20 mouse cellular contexts compared by ENCODE assay signal in the genomic region with DNA sequence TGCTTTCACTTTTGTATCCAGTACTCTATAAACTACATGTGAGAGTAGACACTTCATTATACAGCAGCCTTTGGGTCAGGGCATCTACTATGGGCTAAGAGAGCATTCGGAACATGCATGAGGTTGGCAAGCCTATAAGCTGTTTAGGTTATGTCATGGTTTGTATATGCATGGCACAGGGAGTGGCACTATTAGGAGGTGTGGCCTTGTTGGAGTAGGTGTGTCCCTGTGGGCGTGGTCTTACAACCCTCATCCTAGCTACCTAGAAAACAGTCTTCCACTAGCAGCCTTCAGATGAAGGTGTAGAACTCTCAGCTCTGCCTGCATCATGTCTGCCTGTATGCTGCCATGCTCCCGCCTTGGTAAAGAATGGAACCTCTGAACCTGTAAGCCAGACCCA.
"Had no signal": no experiment of that assay in that cellular context is flagged by ENCODE, and none has a peak within 500 bp of the region (broad histone marks: within the 10 kb centered on the region; RNA-seq: fewer than 3 reads in every experiment).

No protein-coding gene starts in this region.

- H3K4me2 ChIP-seq: intestine, embryonic 15.5 days; kidney, embryonic 15.5 days; limb, embryonic 12.5 days; limb, embryonic 15.5 days; lung, embryonic 14.5 days; midbrain, embryonic 13.5 days; neural tube, embryonic 12.5 days; neural tube, embryonic 15.5 days; stomach, embryonic 15.5 days had no signal

- DNase-seq: kidney, adult 11 months; kidney, adult 8-10 months; kidney, postnatal 10 days; kidney, postnatal 36 days; left cerebral cortex, postnatal 4 days; lung, embryonic 14.5 days; right cerebral cortex, adult 18-20 months; right cerebral cortex, postnatal 14 days; right cerebral cortex, postnatal 4 days; thymus, postnatal 25 days had no signal

- H3K27me3 ChIP-seq: intestine, embryonic 15.5 days; kidney, embryonic 15.5 days; limb, embryonic 12.5 days; limb, embryonic 15.5 days; midbrain, embryonic 13.5 days; neural tube, embryonic 12.5 days; neural tube, embryonic 15.5 days; stomach, embryonic 15.5 days had no signal

- H3K4me3 ChIP-seq: intestine, embryonic 15.5 days; kidney, embryonic 15.5 days; limb, embryonic 12.5 days; limb, embryonic 15.5 days; midbrain, embryonic 13.5 days; neural tube, embryonic 12.5 days; neural tube, embryonic 15.5 days; stomach, embryonic 15.5 days had no signal

- H3K36me3 ChIP-seq: intestine, embryonic 15.5 days; stomach, embryonic 15.5 days had no signal

- H3K9ac ChIP-seq: intestine, embryonic 15.5 days; kidney, embryonic 15.5 days; limb, embryonic 12.5 days; limb, embryonic 15.5 days; lung, embryonic 14.5 days; midbrain, embryonic 13.5 days; neural tube, embryonic 12.5 days; neural tube, embryonic 15.5 days; stomach, embryonic 15.5 days had no signal

- H3K4me1 ChIP-seq: intestine, embryonic 15.5 days; kidney, embryonic 15.5 days; limb, embryonic 12.5 days; limb, embryonic 15.5 days; midbrain, embryonic 13.5 days; neural tube, embryonic 12.5 days; neural tube, embryonic 15.5 days; stomach, embryonic 15.5 days had no signal

- H3K9me3 ChIP-seq: intestine, embryonic 15.5 days; kidney, embryonic 15.5 days; limb, embryonic 12.5 days; limb, embryonic 15.5 days; midbrain, embryonic 13.5 days; neural tube, embryonic 12.5 days; neural tube, embryonic 15.5 days; stomach, embryonic 15.5 days had no signal

- H3K27ac ChIP-seq: intestine, embryonic 15.5 days; kidney, embryonic 15.5 days; limb, embryonic 12.5 days; limb, embryonic 15.5 days; macrophage; midbrain, embryonic 13.5 days; neural tube, embryonic 12.5 days; neural tube, embryonic 15.5 days; stomach, embryonic 15.5 days had no signal

- ATAC-seq: intestine, embryonic 15.5 days; lung, postnatal 0 days; midbrain, embryonic 13.5 days had no signal
